Mouse (Mus musculus) liver, embryonic 14.5 days (tissue): ENCODE data around the gene Rabl2. TPM values are rescaled to one million over a fixed set of nuclear protein-coding genes. Genes with fewer than 3 reads are reported as not detected.
A peak's percentile ranks its signal among the peaks of the same experiment; 100 is the strongest.

ENCODE experiments used
- ATAC-seq: fragments of 200-750 bp; cut with Nextera tagmentation; 2 replicates; pipeline ENCODE4 v1.8.0; 2017; ENCODE audit warnings: moderate number of reproducible peaks, mild to moderate bottlenecking, moderate library complexity; ENCODE audit not compliant: insufficient read depth
- DNase-seq, 3 experiments: peaks; one replicate each; pipeline ENCODE4 v3.0.0-alpha.2; 2012 to 2013; ENCODE audit warnings: low read depth in 3 of 3, low spot score in 3 of 3
- H3K27ac ChIP-seq: fragments of 300-500 bp; sonication (generic); 2 replicates; pipeline ENCODE4 v1.5.1; 2014; ENCODE audit warnings: moderate library complexity, mild to moderate bottlenecking, control low read depth, inconsistent platforms
- H3K27me3 ChIP-seq: fragments of 300-500 bp; sonication (generic); 2 replicates; pipeline ENCODE4 v1.6.1; 2014; ENCODE audit warnings: mild to moderate bottlenecking, low read length, moderate library complexity; ENCODE audit not compliant: control insufficient read depth, insufficient read depth
- H3K36me3 ChIP-seq: fragments of 300-500 bp; sonication (generic); replicated peaks from 2 replicates; pipeline ENCODE4 v1.6.1; 2014; ENCODE audit warnings: low read depth; ENCODE audit not compliant: control insufficient read depth, insufficient read depth
- H3K4me1 ChIP-seq, 2 experiments: fragments of 200-500 bp in 1 of 2; fragments of 300-500 bp in 1 of 2; sonication (generic) in 1 of 2; replicated peaks; 2 replicates each; pipeline ENCODE4 v1.6.1; 2012 to 2014; ENCODE audit warnings: antibody characterized with exemption in 1 of 2, inconsistent platforms in 1 of 2, low read length in 1 of 2; ENCODE audit not compliant: control insufficient read depth in 2 of 2, insufficient read depth in 2 of 2
- H3K4me2 ChIP-seq: fragments of 300-500 bp; sonication (generic); 2 replicates; pipeline ENCODE4 v1.6.1; 2014; ENCODE audit warnings: low read depth, mild to moderate bottlenecking, control low read depth, moderate library complexity
- H3K4me3 ChIP-seq, 2 experiments: fragments of 200-500 bp in 1 of 2; fragments of 300-500 bp in 1 of 2; sonication (generic) in 1 of 2; 2 replicates each; pipeline ENCODE4 v1.5.1; 2012 to 2014; ENCODE audit warnings: low read depth in 2 of 2, low read length in 2 of 2, mild to moderate bottlenecking in 2 of 2, control low read depth in 1 of 2, inconsistent platforms in 1 of 2, moderate library complexity in 1 of 2; ENCODE audit not compliant: insufficient read depth in 1 of 2
- H3K9ac ChIP-seq: fragments of 300-500 bp; sonication (generic); replicated peaks from 2 replicates; pipeline ENCODE4 v1.6.1; 2014; ENCODE audit warnings: mild to moderate bottlenecking, control low read depth, moderate library complexity
- H3K9me3 ChIP-seq: fragments of 300-500 bp; sonication (generic); 2 replicates; pipeline ENCODE4 v1.6.1; 2016; ENCODE audit warnings: low read length, mixed read lengths; ENCODE audit not compliant: control insufficient read depth
- CTCF ChIP-seq: IDR thresholded peaks from 2 replicates; pipeline ENCODE4 v1.5.1; 2016; ENCODE audit warnings: antibody characterized with exemption, low read depth, control low read depth
- EP300 ChIP-seq: IDR thresholded peaks from 2 replicates; pipeline ENCODE4 v1.6.1; 2016; ENCODE audit warnings: antibody characterized with exemption, low read depth
- WGBS: fragments of 180-500 bp; shearing (Covaris S2); extraction: QIAGEN DNeasy Blood & Tissue Kit; methylation state at CpG from one replicate; pipeline ENCODE4 v1.1.7; 2014; ENCODE audit not compliant: insufficient replicate concordance; 5-methylcytosine and 5-hydroxymethylcytosine counted together
- polyA plus RNA-seq, 2 experiments: library from polyadenylated mRNA; depleted of rRNA in 1 of 2; stranded (reverse) in 1 of 2; unstranded in 1 of 2; fragments of >200 nt; fragmentation: Nextera tagmentation in 1 of 2; extraction: Ambion mirVana in 1 of 2; gene quantifications; 2 replicates each; pipeline versions ENCODE4 v1.2.1 to v1.2.3; 2012 to 2014

Gene Rabl2
- polyA plus RNA-seq (2012; rRNA removed) (5.7 and 6.2 TPM in 2 replicates), polyA plus RNA-seq (2014; fragmentation: Nextera tagmentation; extraction: Ambion mirVana) (6.9 and 7.5 TPM in 2 replicates)

GRCm38 (mm10) chr15:89591723-89592455, at the start of gene Rabl2:
TSS of gene Rabl2 (minus strand) at chr15:89591923.
- Histone ChIP-seq H3K4me2 (peak within 1 kb of the TSS; percentile 67), H3K27ac (no peak within 1 kb of the TSS), H3K4me1 (0 out of 4 replicates have a peak, but pooled peaks cover 0 to 3% of the 10 kb centered on the region in 2 experiments), H3K27me3 (no peaks in the 10 kb centered on the region), H3K4me3 (peak within 1 kb of the TSS; percentile 74 to 75), H3K36me3 (no peaks in the 10 kb centered on the region), H3K9me3 (no peaks in the 10 kb centered on the region), H3K9ac (peak within 1 kb of the TSS; percentile 57)
- ATAC-seq (peak; percentile 91), DNase-seq (peak; percentile 49 to 55 (median 52))
- TF ChIP-seq EP300, result no peak
- no peak for TF ChIP-seq CTCF
- under 1% methylated on average over 35 of the region's 35 CpGs for WGBS

DNA sequence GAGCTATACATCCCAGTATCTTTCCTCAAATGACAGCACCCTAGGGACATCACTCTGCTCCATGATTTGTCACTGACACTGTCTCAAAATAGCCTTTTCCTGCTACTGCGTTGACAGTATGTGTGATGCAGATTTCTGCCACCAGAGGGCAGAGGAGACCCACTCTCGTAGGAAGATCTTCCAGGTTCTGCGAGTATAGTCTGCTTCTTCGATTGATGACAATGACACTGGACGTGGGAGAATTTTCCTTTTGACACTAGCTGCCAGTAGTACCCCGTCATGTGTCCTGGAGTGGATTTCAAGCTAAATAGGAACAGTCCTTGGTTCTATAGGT, 31.9 kb upstream of the Rabl2 start:
- Histone ChIP-seq H3K36me3 (no peaks in the 10 kb centered on the region), H3K4me1 (no peaks in the 10 kb centered on the region), H3K9ac (no peak overlapping the region), H3K4me2 (no peak overlapping the region), H3K27me3 (no peaks in the 10 kb centered on the region), H3K27ac (no peak overlapping the region), H3K4me3 (no peak overlapping the region), H3K9me3 (no peaks in the 10 kb centered on the region)
- no peak for TF ChIP-seq EP300
- peak; percentile 85 for TF ChIP-seq CTCF
- ATAC-seq (no peak), DNase-seq (peak; percentile 20 to 26 (median 23))
- 12% methylated on average over 6 of the region's 6 CpGs for WGBS

- ATAC-seq, result no peak
- no peak for DNase-seq
- Histone ChIP-seq H3K9me3 (no peaks in the 10 kb centered on the region), H3K27me3 (no peaks in the 10 kb centered on the region), H3K27ac (no peak overlapping the region), H3K4me1 (no peaks in the 10 kb centered on the region), H3K4me3 (no peak overlapping the region), H3K4me2 (no peak overlapping the region), H3K9ac (no peak overlapping the region), H3K36me3 (no peaks in the 10 kb centered on the region)
- 39% methylated on average over 5 of the region's 5 CpGs for WGBS
- TF ChIP-seq EP300 (no peak), CTCF (no peak)
Measured at GRCm38 (mm10) chr15:89622959-89623625, 31.4 kb upstream of the Rabl2 start.

DNA sequence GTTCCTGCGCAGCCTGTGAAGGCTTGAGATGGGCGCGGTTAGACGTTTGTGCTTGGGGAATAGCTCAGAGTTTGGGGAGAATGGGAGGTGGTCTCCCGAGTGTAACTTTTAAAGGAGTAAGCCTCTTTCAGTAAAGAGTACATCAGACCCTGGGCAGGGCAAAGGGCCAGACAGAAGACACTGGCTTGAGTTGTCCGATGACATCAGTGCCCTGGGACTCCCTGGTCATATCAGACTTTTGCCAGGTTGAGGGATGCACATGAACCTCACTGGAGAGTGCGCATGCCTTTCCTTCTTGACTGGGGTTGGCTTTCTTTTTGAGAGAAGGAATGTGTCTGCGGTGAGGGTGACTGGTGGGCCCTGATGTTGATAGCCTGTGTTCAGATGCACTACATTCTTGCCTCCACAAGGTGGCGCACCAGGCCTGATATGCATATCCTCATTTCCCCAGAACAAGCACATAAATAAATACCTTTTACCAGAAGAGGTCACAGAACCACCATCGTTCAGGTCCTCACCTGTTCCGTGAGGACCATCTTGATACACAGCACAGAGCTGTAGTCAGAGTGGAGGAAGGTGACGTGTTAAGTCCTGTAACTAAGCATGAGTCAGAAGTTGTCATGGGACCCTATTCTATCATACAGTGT, 30.7 kb upstream of the Rabl2 start:
- Histone ChIP-seq H3K27me3 (no peaks in the 10 kb centered on the region), H3K4me2 (no peak overlapping the region), H3K9me3 (no peaks in the 10 kb centered on the region), H3K27ac (no peak overlapping the region), H3K36me3 (no peaks in the 10 kb centered on the region), H3K4me1 (no peaks in the 10 kb centered on the region), H3K4me3 (no peak overlapping the region), H3K9ac (no peak overlapping the region)
- DNase-seq (peak; percentile 7 to 11 (median 7)), ATAC-seq (no peak)
- no peak for TF ChIP-seq EP300
- peak; percentile 85 for TF ChIP-seq CTCF
- 67% methylated on average over 12 of the region's 12 CpGs for WGBS

- Histone ChIP-seq H3K9me3 (no peaks in the 10 kb centered on the region), H3K4me1 (no peaks in the 10 kb centered on the region), H3K27ac (no peak overlapping the region), H3K9ac (no peak overlapping the region), H3K4me2 (peak overlapping the region; percentile 1; the same call in 1 of the 2 replicates), H3K4me3 (no peak overlapping the region), H3K36me3 (no peaks in the 10 kb centered on the region), H3K27me3 (no peaks in the 10 kb centered on the region)
- WGBS, result 21% methylated on average over 9 of the region's 9 CpGs
- TF ChIP-seq EP300, result no peak
- TF ChIP-seq CTCF, result no peak
- ATAC-seq (no peak), DNase-seq (no peak)
Measured at GRCm38 (mm10) chr15:89607888-89608287, 16.2 kb upstream of the Rabl2 start.
